Mouse (Mus musculus) neural tube, embryonic 13.5 days (tissue): ENCODE measurements around the gene Rad9a. TPM values are rescaled to one million over a fixed set of nuclear protein-coding genes. Genes with fewer than 3 reads are reported as not detected.

Experiments used
- ATAC-seq: fragments of 200-750 bp; cut with Nextera tagmentation; 2 replicates; pipeline ENCODE4 v1.8.0; 2017; ENCODE audit warnings: low read depth, mild to moderate bottlenecking, moderate TSS enrichment, moderate library complexity
- H3K27ac ChIP-seq: fragments of 300-500 bp; sonication (generic); replicated peaks from 2 replicates; pipeline ENCODE4 v1.5.1; 2015; ENCODE audit warnings: moderate library complexity, mild to moderate bottlenecking, inconsistent platforms
- H3K27me3 ChIP-seq: fragments of 300-500 bp; sonication (generic); 2 replicates; pipeline ENCODE4 v1.6.1; 2015; ENCODE audit warnings: mild to moderate bottlenecking, inconsistent platforms
- H3K36me3 ChIP-seq: fragments of 300-500 bp; sonication (generic); 2 replicates; pipeline ENCODE4 v1.6.1; 2015; ENCODE audit warnings: mild to moderate bottlenecking, inconsistent platforms
- H3K4me1 ChIP-seq: fragments of 300-500 bp; sonication (generic); replicated peaks from 2 replicates; pipeline ENCODE4 v1.6.1; 2015; ENCODE audit warnings: inconsistent platforms
- H3K4me2 ChIP-seq: fragments of 300-500 bp; sonication (generic); 2 replicates; pipeline ENCODE4 v1.6.1; 2015; ENCODE audit warnings: inconsistent platforms, mild to moderate bottlenecking, moderate library complexity
- H3K4me3 ChIP-seq: fragments of 300-500 bp; sonication (generic); 2 replicates; pipeline ENCODE4 v1.5.1; 2015; ENCODE audit warnings: mild to moderate bottlenecking, inconsistent platforms
- H3K9ac ChIP-seq: fragments of 300-500 bp; sonication (generic); 2 replicates; pipeline ENCODE4 v1.6.1; 2015; ENCODE audit warnings: moderate library complexity, mild to moderate bottlenecking, inconsistent platforms
- H3K9me3 ChIP-seq: fragments of 300-500 bp; sonication (generic); 2 replicates; pipeline ENCODE4 v1.6.1; 2016; ENCODE audit warnings: inconsistent platforms
- WGBS: fragments of 180-500 bp; shearing (Covaris S2); methylation state at CpG from one replicate; pipeline ENCODE4 v1.1.7; 2015; 5-methylcytosine and 5-hydroxymethylcytosine counted together
- polyA plus RNA-seq: library from polyadenylated mRNA; unstranded; fragments of >200 nt; fragmentation: Nextera tagmentation; extraction: Ambion mirVana; gene quantifications from 2 replicates; pipeline ENCODE4 v1.2.1, GENCODE M21; 2015

Gene Rad9a
- polyA plus RNA-seq, 1 experiment from 2014 or later = 23.5 TPM

DNA sequence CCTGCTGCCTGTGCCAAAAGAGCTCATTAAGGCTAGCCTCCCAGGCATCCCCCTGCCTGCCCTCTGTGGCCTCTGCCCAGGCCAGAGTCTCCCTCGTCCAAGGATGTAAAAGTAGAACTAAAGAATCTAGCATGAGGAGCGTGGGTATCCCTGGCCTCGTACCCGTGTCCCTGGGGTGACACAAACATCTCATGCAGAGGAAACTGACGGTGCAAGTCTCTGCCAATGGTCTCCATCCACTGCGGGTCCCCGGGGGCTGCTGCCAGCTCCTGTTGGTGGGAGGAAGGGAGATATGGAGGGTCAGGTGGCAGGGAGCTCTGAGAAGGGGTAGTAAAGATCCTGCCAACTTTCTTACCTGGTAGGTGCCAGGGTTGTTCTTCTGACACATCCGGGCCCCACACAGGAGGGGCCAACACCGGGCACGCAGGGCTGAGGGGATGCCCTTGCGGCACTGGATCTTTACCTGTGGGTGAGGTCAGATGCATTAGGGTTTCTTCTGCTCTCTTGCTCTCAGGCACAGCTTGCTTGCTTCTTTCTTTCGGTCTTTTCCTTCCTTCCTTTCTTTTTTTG is 12.3 kb downstream of the Rad9a start:
- H3K36me3 ChIP-seq = peaks cover 11% of the 10 kb centered on the region
- no peak overlapping the region for H3K4me3 ChIP-seq
- no peak for ATAC-seq
- no peaks in the 10 kb centered on the region for H3K9me3 ChIP-seq
- no peak overlapping the region for H3K4me2 ChIP-seq
- no peak overlapping the region for H3K27ac ChIP-seq
- peaks cover 29% of the 10 kb centered on the region for H3K4me1 ChIP-seq
- 83% methylated on average over 12 of the region's 12 CpGs for WGBS
- no peak overlapping the region for H3K9ac ChIP-seq
- H3K27me3 ChIP-seq = no peaks in the 10 kb centered on the region

DNA sequence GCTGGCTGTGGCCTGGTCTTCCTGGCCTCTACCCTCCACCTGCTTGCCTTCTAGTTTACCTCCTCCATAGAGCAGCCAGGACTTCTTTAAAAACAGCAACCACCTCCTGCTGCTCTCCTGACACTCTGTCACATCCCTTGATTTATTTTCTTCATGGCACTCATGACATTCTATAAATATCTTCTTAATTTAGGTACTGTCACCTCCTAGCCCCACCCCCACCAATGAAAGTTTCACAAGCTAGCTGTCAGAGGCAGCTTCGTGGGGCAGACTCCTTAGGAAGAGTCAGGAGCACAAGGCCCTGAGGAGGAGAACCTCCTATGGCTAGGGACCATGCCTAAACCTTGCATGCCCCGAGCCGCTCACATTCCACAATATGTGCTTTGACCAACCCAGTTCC is 14.2 kb downstream of the Rad9a start:
- Histone ChIP-seq H3K4me1 (peaks cover 25% of the 10 kb centered on the region), H3K9me3 (no peaks in the 10 kb centered on the region), H3K27me3 (no peaks in the 10 kb centered on the region), H3K4me3 (no peak overlapping the region), H3K9ac (no peak overlapping the region), H3K27ac (no peak overlapping the region), H3K4me2 (no peak overlapping the region), H3K36me3 (no peaks in the 10 kb centered on the region)
- no peak for ATAC-seq
- WGBS = 72% methylated on average over 3 of the region's 3 CpGs

DNA sequence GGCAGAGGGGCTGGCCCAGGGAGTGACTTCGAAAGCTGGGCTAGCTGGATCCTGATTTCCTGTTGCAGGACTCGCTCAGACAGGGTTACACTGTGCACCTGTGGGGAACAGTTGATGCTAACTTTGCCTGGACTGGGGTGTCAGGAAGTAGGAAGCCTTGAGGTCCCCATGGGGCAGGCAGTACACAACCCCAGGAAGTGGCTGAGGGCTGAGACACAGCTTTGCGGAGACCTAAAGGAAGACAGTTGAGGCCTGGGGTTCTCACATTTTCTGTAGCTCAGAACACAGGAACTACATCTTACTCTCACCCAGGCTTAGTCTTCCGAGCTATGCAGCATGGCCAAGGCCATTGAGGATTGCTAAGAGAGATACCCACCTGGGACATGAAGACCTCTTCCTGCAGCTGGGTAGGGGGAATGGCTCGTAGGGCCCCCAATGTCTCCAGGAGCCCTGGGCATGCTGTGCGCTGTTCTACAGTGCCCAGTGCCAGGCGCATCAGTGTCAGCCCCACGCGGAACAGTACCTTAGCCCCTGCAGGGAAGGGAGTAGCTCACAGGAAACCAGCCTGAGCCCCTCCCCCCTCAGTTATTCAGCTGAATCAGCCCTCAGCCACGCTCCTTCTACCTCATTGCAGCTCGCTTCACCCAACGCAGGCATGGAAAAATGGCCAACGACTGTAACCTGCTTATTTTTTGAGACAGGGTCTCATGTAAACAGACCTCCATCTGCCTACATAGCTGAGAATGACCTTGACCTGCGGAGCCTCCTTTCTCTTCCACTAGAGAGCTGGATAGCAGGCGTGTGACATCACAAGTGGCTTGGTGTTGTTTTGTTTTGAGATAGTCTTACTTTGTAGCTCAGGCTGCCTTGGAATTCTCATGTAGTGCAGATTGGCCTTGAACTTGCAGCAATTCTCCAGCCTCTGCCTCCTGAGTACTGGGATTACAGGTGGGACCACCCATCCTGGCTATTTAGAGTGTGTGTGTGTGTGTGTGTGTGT is 16.2 kb downstream of the Rad9a start:
- H3K9ac ChIP-seq = 0 out of 2 replicates have a peak overlapping the region, but pooled peaks have one; percentile 8
- 61% methylated on average over 15 of the region's 15 CpGs for WGBS
- no peaks in the 10 kb centered on the region for H3K36me3 ChIP-seq
- peaks cover 25% of the 10 kb centered on the region for H3K4me1 ChIP-seq
- ATAC-seq = no peak
- H3K27me3 ChIP-seq = no peaks in the 10 kb centered on the region
- H3K9me3 ChIP-seq = no peaks in the 10 kb centered on the region
- H3K4me3 ChIP-seq = no peak overlapping the region
- no peak overlapping the region for H3K4me2 ChIP-seq
- no peak overlapping the region for H3K27ac ChIP-seq

DNA sequence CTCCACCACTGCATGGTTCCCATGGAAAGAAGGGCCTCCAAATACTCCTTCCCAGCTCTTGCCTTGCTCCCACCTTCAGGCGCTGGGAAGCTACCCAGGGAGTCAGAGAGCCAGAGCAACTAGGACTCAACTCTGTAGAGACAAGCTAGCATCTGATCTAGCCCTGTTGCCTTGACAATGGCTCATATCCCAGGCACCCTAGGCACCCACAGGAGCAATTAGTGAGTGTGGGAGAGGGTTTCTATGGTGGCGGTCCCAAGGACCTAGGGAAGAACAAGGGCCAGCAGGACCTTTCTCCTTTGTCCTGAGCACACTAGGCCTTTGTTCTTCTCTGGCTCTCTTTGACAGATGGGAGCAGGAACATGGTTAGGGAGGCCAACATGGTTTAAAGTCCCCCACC is 17.8 kb downstream of the Rad9a start:
- Histone ChIP-seq H3K4me1 (peaks cover 25% of the 10 kb centered on the region), H3K27ac (no peak overlapping the region), H3K9me3 (no peaks in the 10 kb centered on the region), H3K9ac (no peak overlapping the region), H3K4me2 (no peak overlapping the region), H3K4me3 (no peak overlapping the region), H3K27me3 (no peaks in the 10 kb centered on the region), H3K36me3 (no peaks in the 10 kb centered on the region)
- WGBS = 68% methylated on average over 2 of the region's 2 CpGs
- no peak for ATAC-seq

DNA sequence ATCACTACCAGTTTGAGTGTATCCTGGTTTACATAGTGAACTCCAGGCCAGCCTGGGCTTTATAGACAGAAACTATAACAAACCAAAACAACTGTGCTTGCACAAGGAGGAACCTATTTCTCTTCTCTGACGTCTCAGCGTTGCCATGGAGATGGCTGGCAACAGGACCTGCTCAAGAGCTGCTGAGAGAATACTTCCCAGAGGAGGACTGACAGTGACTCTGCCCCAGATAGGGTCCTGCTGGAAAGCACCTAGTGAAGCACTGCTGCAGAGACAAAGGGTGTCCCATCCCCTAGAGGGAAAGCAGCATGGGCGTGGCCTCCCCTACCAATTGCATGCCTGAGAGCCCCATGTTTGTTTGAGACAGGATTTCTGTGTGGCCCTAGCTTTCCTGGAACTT is 19.6 kb downstream of the Rad9a start:
- no peak overlapping the region for H3K9ac ChIP-seq
- H3K4me1 ChIP-seq = peaks cover 25% of the 10 kb centered on the region
- no peaks in the 10 kb centered on the region for H3K36me3 ChIP-seq
- H3K4me3 ChIP-seq = no peak overlapping the region
- WGBS = 39% methylated on average over 3 of the region's 3 CpGs
- H3K27me3 ChIP-seq = 0 out of 2 replicates have a peak, but pooled peaks cover 2% of the 10 kb centered on the region
- no peaks in the 10 kb centered on the region for H3K9me3 ChIP-seq
- no peak overlapping the region for H3K27ac ChIP-seq
- no peak overlapping the region for H3K4me2 ChIP-seq
- ATAC-seq = no peak

DNA sequence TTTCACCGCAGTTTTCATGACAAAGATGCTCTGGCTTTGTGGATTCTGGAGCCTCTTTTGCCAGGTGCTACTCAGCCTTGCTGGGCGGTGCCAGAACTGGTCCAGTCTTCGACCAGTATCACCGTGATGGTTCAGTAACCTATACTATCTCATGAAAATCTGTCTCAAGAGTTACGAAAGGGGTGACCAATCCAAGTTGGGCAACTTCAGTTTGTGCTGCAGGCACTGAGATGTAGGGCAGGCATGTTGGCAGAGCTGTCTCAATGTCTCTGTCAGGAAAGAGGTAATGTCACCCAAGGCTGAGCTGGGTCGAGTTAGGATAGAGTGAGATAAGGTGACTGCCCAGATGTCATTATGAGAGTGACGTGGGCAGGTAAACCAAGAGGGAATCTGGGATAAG is 21.1 kb downstream of the Rad9a start:
- no peak for ATAC-seq
- Histone ChIP-seq H3K4me1 (peaks cover 27% of the 10 kb centered on the region), H3K4me2 (no peak overlapping the region), H3K9ac (no peak overlapping the region), H3K27ac (no peak overlapping the region), H3K9me3 (no peaks in the 10 kb centered on the region), H3K4me3 (no peak overlapping the region), H3K36me3 (no peaks in the 10 kb centered on the region), H3K27me3 (peaks cover 3% of the 10 kb centered on the region; the same call in 1 of the 2 replicates)
- WGBS = 86% methylated on average over 7 of the region's 7 CpGs

DNA sequence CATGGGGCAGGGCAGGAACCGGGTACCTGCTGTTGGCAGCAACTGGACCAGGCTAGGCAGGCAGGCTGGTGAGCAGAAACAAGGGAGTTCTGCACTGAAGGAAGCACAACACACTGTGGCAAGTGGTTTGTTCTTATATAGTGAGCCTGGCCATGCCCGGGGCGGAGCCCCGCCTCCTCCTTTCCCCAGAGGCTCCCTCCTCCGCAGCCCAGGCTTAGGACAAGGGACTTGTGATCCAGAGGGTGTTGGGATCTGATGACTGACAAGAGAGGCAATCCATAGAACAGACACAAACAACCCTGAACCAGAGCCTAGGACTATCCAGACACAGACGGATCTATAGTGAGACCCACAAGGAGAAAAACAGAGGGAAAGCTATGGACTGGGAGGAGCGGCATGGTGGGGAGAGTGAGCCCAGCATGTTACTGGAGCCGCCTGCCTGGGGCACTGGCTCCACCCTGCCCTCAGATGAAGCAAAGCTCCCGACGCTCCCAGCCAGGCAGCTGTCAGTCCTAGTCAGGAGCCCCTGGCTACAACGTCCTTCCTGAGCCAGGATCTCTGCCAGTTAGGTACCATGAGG is 26.0 kb downstream of the Rad9a start, which contains the start of gene Carns1:
Gene Carns1 (minus strand): TSS at position 112 of the 580 bp plus-strand sequence.
- Histone ChIP-seq H3K36me3 (no peaks in the 10 kb centered on the region), H3K27ac (peak within 1 kb of the TSS; percentile 62), H3K9me3 (no peaks in the 10 kb centered on the region), H3K4me2 (peak within 1 kb of the TSS; percentile 44), H3K9ac (peak within 1 kb of the TSS; percentile 58), H3K4me3 (peak within 1 kb of the TSS; percentile 6; the same call in 1 of the 2 replicates), H3K4me1 (peaks cover 13% of the 10 kb centered on the region), H3K27me3 (peaks cover 3% of the 10 kb centered on the region; the same call in 1 of the 2 replicates)
- ATAC-seq = no peak
- 5% methylated on average over 11 of the region's 11 CpGs for WGBS

DNA sequence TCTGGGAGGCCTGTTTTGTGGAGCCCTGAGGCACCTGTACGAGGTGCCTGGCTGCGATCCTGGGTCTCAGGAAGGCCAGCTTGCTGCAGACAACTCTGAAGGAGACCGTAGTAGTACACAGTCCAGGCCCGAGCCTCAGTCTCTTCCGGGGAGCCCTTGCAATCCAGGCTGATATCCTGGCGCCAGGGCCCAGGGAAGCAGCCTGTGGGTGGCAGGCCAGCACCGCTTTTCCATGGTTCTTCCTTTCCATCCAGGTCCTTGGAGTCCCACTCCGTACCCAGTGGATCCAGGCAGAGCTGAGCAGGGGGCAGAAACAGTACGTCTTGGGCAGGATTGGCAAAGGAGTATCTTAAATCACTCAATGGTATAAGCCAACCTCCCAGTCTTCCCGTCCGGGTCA is 28.5 kb downstream of the Rad9a start:
- Histone ChIP-seq H3K9ac (peak overlapping the region; percentile 18; the same call in 1 of the 2 replicates), H3K4me2 (no peak overlapping the region), H3K4me1 (peaks cover 27% of the 10 kb centered on the region), H3K9me3 (no peaks in the 10 kb centered on the region), H3K36me3 (no peaks in the 10 kb centered on the region), H3K4me3 (no peak overlapping the region), H3K27ac (no peak overlapping the region), H3K27me3 (peaks cover 3% of the 10 kb centered on the region; the same call in 1 of the 2 replicates)
- no peak for ATAC-seq
- WGBS = 63% methylated on average over 11 of the region's 11 CpGs

DNA sequence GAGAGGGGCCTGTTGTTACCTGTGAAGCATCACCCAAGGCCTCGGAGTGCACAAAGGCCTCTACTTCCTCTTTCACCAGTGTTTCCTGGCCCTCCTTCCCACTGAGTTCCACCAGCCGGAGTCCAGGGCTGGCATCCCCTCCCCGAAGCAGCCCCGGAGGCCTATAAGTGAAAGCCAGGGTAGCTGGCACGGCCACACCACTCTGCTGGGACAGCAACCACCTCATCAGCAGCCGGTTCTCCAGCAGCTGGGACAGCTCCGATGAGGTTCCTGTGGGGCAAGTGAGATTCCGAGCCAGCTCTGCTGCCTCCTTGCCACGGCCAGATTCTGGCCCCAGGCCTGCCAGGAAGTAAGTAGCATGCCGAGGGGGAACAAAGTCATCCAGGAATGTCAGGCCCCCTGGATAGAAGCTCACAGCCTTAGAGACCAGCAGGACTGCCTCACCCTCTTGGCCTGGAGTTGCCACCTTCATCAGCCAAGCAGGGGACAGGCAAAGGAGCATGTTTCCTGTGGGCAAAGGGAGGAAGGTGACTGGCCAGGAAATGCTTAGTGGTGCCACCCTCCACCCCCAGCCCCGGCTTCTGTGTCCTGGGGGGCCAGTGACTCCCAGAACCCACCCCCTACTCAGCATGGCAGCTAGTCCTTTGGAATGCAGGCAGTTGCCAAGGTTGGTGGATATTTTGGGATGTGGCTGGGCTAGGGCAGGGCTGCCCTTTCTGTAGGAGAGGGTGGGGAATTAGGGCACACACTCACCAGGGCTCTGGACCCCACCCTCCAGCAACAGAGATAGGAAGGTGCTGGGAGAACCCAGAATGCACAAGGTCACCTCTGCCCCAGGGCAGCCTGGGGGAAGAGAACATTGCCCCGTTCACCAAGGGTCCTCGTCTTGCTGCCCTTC is 29.8 kb downstream of the Rad9a start:
- H3K9ac ChIP-seq = 0 out of 2 replicates have a peak overlapping the region, but pooled peaks have one; percentile 17
- no peak for ATAC-seq
- peaks cover 27% of the 10 kb centered on the region for H3K4me1 ChIP-seq
- no peaks in the 10 kb centered on the region for H3K36me3 ChIP-seq
- H3K27ac ChIP-seq = no peak overlapping the region
- no peaks in the 10 kb centered on the region; the same call in 1 of the 2 replicates for H3K27me3 ChIP-seq
- 73% methylated on average over 13 of the region's 13 CpGs for WGBS
- H3K4me2 ChIP-seq = no peak overlapping the region
- H3K4me3 ChIP-seq = no peak overlapping the region
- H3K9me3 ChIP-seq = no peaks in the 10 kb centered on the region

DNA sequence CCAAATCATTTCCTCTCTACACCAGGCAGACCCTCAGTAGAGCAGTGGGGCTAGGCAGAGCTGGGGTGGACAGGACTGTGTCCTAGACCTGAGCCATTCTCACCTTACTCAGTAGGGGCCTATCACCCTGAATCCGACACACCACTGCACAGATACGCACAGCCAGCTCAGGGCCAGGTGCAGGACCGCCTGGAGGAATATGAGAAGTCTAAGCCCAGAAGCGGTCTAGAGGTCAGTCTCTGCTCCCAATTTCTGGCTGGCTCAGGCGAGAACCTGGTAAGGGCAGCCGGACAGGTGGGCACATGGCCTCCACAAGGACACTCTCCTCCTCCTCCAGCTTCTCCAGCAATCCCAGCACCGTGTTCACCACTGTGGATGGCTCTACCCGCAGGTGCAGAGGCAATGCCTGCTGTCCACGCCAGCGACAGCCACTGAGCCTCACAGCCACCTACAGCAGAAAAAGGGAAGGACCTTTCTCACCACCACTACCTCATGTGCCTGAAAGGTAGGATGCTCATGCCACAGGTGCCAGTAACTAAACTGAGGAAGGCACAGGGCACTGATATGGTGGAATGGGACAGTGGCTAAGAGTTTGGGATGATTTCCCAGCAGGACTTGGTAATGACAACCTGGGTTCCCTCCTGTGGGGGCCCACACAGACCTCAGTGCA is 30.6 kb downstream of the Rad9a start:
- H3K4me1 ChIP-seq = peaks cover 26% of the 10 kb centered on the region
- 96% methylated on average over 10 of the region's 10 CpGs for WGBS
- H3K36me3 ChIP-seq = no peaks in the 10 kb centered on the region
- H3K4me3 ChIP-seq = no peak overlapping the region
- H3K9me3 ChIP-seq = no peaks in the 10 kb centered on the region
- H3K4me2 ChIP-seq = no peak overlapping the region
- 0 out of 2 replicates have a peak overlapping the region, but pooled peaks have one; percentile 17 for H3K9ac ChIP-seq
- no peak for ATAC-seq
- no peaks in the 10 kb centered on the region for H3K27me3 ChIP-seq
- no peak overlapping the region for H3K27ac ChIP-seq

DNA sequence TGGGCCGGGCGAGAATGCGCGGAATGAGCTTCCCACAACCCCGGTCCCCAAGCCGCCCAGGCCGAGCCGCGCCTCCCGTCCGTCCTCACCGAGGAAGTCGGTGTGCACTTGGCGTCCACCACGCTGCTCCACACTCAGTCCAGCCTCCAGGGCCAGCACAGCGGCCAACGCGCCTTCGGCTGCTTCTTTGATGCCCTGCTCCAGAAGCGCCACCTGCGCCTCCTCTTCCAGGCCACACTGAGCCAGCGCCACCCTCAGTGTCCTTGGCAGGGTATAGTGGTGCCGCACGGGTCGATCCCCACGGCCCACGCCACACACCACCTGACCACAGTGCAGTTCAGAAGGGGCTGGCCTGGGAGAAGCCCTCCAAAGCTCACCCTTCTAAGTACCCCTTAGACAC is 31.7 kb downstream of the Rad9a start:
- H3K27ac ChIP-seq = peak overlapping the region; percentile 94
- no peaks in the 10 kb centered on the region for H3K36me3 ChIP-seq
- 6% methylated on average over 27 of the region's 27 CpGs for WGBS
- H3K9me3 ChIP-seq = no peaks in the 10 kb centered on the region
- peaks cover 16% of the 10 kb centered on the region for H3K4me1 ChIP-seq
- ATAC-seq = peak; percentile 56
- H3K4me3 ChIP-seq = peak overlapping the region; percentile 44
- no peaks in the 10 kb centered on the region for H3K27me3 ChIP-seq
- H3K4me2 ChIP-seq = peak overlapping the region; percentile 86
- peak overlapping the region; percentile 90 for H3K9ac ChIP-seq
